Mouse (Mus musculus) myocyte (in vitro differentiated cells): ENCODE measurements at regions not wholly inside any gene's neighbourhood (a gene's known extent, or its start where the extent isn't known, plus 50 kb on each side); places are given as distances from the start of the nearest gene placed in this dataset.

Source experiments
- CEBPB ChIP-seq: IDR thresholded peaks from 2 replicates; pipeline ENCODE4 v1.6.1; 2011; ENCODE audit warnings: mild to moderate bottlenecking, moderate library complexity; ENCODE audit not compliant: poor library complexity, insufficient read depth, severe bottlenecking
- E2F4 ChIP-seq: IDR thresholded peaks from one replicate; pipeline ENCODE4 v1.6.1; 2011; ENCODE audit warnings: mild to moderate bottlenecking, control low read depth, moderate library complexity; ENCODE audit not compliant: insufficient read depth
- MAX ChIP-seq: IDR thresholded peaks from one replicate; pipeline ENCODE4 v1.6.1; 2011; ENCODE audit warnings: low read depth, mild to moderate bottlenecking, control low read depth
- MYOG ChIP-seq, 3 experiments: IDR thresholded peaks; one replicate each; pipeline ENCODE4 v1.6.1; 2011; ENCODE audit warnings: control low read depth in 2 of 3, low read depth in 2 of 3, mild to moderate bottlenecking in 2 of 3; ENCODE audit not compliant: insufficient read length in 2 of 3, control insufficient read depth in 1 of 3, insufficient read depth in 1 of 3
- POLR2A ChIP-seq: IDR thresholded peaks from one replicate; pipeline ENCODE4 v1.6.1; 2011; ENCODE audit warnings: low read depth, mild to moderate bottlenecking, control low read depth, moderate library complexity; ENCODE audit not compliant: insufficient read length
- POLR2AphosphoS2 ChIP-seq: IDR thresholded peaks from one replicate; pipeline ENCODE4 v1.6.1; 2011; ENCODE audit warnings: low read depth, control low read depth; ENCODE audit not compliant: insufficient read length
- REST ChIP-seq: IDR thresholded peaks from one replicate; pipeline ENCODE4 v1.6.1; 2011; ENCODE audit warnings: mild to moderate bottlenecking, control low read depth, moderate library complexity; ENCODE audit not compliant: insufficient read depth, insufficient read length
- SRF ChIP-seq: IDR thresholded peaks from one replicate; pipeline ENCODE4 v1.6.1; 2011; ENCODE audit warnings: low read depth; ENCODE audit not compliant: control insufficient read depth, insufficient read length
- TCF12 ChIP-seq: IDR thresholded peaks from one replicate; pipeline ENCODE4 v1.6.1; 2011; ENCODE audit warnings: mild to moderate bottlenecking, control low read depth; ENCODE audit not compliant: poor library complexity, insufficient read depth, severe bottlenecking
- USF1 ChIP-seq: IDR thresholded peaks from one replicate; pipeline ENCODE4 v1.6.1; 2011; ENCODE audit warnings: low read depth, mild to moderate bottlenecking, control low read depth, moderate library complexity

- no peak for TF ChIP-seq POLR2A
- TF ChIP-seq POLR2AphosphoS2, result no peak
- no peak for TF ChIP-seq CEBPB
- TF ChIP-seq USF1, result no peak
- TF ChIP-seq MAX, result no peak
- TF ChIP-seq SRF, result no peak
- TF ChIP-seq MYOG (IDR thresholded peaks at IDR 0.05; ENCODE audit: control insufficient read depth in 1 of 3, insufficient read depth in 1 of 3, insufficient read length in 2 of 3, low read depth in 2 of 3), result no peak
- no peak for TF ChIP-seq TCF12
- no peak for TF ChIP-seq E2F4
- TF ChIP-seq REST, result no peak
Observed at GRCm38 (mm10) chr2:178989784-178990183, 452.4 kb upstream of the Cdh4 start.
